Mouse (Mus musculus) spleen, adult 18-20 months (tissue): ENCODE measurements at regions not wholly inside any gene's neighbourhood (a gene's known extent, or its start where the extent isn't known, plus 50 kb on each side); places are given as distances from the start of the nearest gene placed in this dataset.
"Not testable (repeated sequence)": the region's sequence is repeated elsewhere in the genome, so short reads cannot be mapped to it uniquely, and the experiment has no call there.

Experiments used
- DNase-seq, 2 experiments: peaks; one replicate each; pipeline ENCODE4 v3.0.0; 2022; ENCODE audit warnings: mixed read lengths in 2 of 2

GRCm38 (mm10) chr13:3341416-3341815, 196.4 kb upstream of the Gdi2 start:
- no peak for DNase-seq

- DNase-seq = no peak
Observed at GRCm38 (mm10) chr13:3343611-3344010, 194.3 kb upstream of the Gdi2 start.

- not testable (repeated sequence) for DNase-seq
Observed at GRCm38 (mm10) chr13:3354912-3355311, 183.0 kb upstream of the Gdi2 start.

- no peak for DNase-seq
Observed at GRCm38 (mm10) chr13:3358079-3358608, 179.7 kb upstream of the Gdi2 start.

GRCm38 (mm10) chr13:3358996-3359750, 178.7 kb upstream of the Gdi2 start:
- DNase-seq = no peak

GRCm38 (mm10) chr13:3359751-3360260, 178.1 kb upstream of the Gdi2 start:
- DNase-seq = not testable (repeated sequence)

GRCm38 (mm10) chr13:3360503-3361490, 177.1 kb upstream of the Gdi2 start:
- peak in 1 of 2 experiments; percentile 11 for DNase-seq

- no peak for DNase-seq
Observed at GRCm38 (mm10) chr13:3372701-3373100, 165.2 kb upstream of the Gdi2 start.

GRCm38 (mm10) chr13:3373522-3374220, 164.2 kb upstream of the Gdi2 start:
- not testable (repeated sequence) for DNase-seq

GRCm38 (mm10) chr13:3374796-3375195, 163.1 kb upstream of the Gdi2 start:
- DNase-seq = no peak

- DNase-seq = not testable (repeated sequence)
Observed at GRCm38 (mm10) chr13:3377801-3378200, 160.1 kb upstream of the Gdi2 start.

GRCm38 (mm10) chr13:3405783-3406182, 132.1 kb upstream of the Gdi2 start:
- DNase-seq = not testable (repeated sequence)

- peak; percentile 43 to 73 for DNase-seq
Observed at GRCm38 (mm10) chr13:3406236-3407017, 131.4 kb upstream of the Gdi2 start.

GRCm38 (mm10) chr13:3410281-3410680, 127.6 kb upstream of the Gdi2 start:
- DNase-seq = not testable (repeated sequence)

GRCm38 (mm10) chr13:3417026-3417425, 120.8 kb upstream of the Gdi2 start:
- no peak for DNase-seq

- DNase-seq = not testable (repeated sequence)
Observed at GRCm38 (mm10) chr13:3455374-3455773, 82.5 kb upstream of the Gdi2 start.

GRCm38 (mm10) chr13:3476884-3477283, 61.0 kb upstream of the Gdi2 start:
- no peak for DNase-seq

- DNase-seq = peak; percentile 48 to 61
Observed at GRCm38 (mm10) chr13:3477997-3478728, 59.7 kb upstream of the Gdi2 start.
